Mouse (Mus musculus): ENCODE measurements around the gene Med13l.

- TF ChIP-seq CTCF (IDR thresholded peaks at IDR 0.05; ENCODE audit: low read depth) = no peak
- no peak for TF ChIP-seq EP300 (IDR thresholded peaks at IDR 0.05; ENCODE audit: low read depth)
Observed at GRCm38 (mm10) chr5:118673859-118674258, 113.4 kb downstream of the Med13l start.
